Mouse (Mus musculus) ES-Bruce4 (cell line): ENCODE results near the gene Calm5. TPM values are rescaled to one million over a fixed set of nuclear protein-coding genes. Genes with fewer than 3 reads are reported as not detected.

Source experiments
- H3K27ac ChIP-seq: 2 replicates; pipeline ENCODE4 v1.5.1; 2012; ENCODE audit warnings: low read length, inconsistent platforms; ENCODE audit not compliant: insufficient read depth
- H3K27me3 ChIP-seq: 2 replicates; pipeline ENCODE4 v1.6.1; 2012; ENCODE audit warnings: mild to moderate bottlenecking, low read length, inconsistent platforms; ENCODE audit not compliant: control insufficient read depth, poor library complexity, insufficient read depth, severe bottlenecking
- H3K36me3 ChIP-seq: 2 replicates; pipeline ENCODE4 v1.6.1; 2012; ENCODE audit warnings: inconsistent platforms, mild to moderate bottlenecking, low read length, moderate library complexity; ENCODE audit not compliant: control insufficient read depth, poor library complexity, insufficient read depth, severe bottlenecking
- H3K4me1 ChIP-seq: one replicate; pipeline ENCODE4 v1.8.1; 2011; ENCODE audit warnings: low read length; ENCODE audit not compliant: control insufficient read depth, insufficient read depth
- H3K4me3 ChIP-seq: 2 replicates; pipeline ENCODE4 v1.5.1; 2011; ENCODE audit warnings: low read depth, mild to moderate bottlenecking, low read length
- H3K9ac ChIP-seq: 2 replicates; pipeline ENCODE4 v1.6.1; 2012; ENCODE audit warnings: low read depth, mild to moderate bottlenecking, inconsistent platforms; ENCODE audit not compliant: poor library complexity, severe bottlenecking
- H3K9me3 ChIP-seq: replicated peaks from 2 replicates; pipeline ENCODE4 v1.6.1; 2012; ENCODE audit warnings: mild to moderate bottlenecking, low read length, inconsistent platforms; ENCODE audit not compliant: control insufficient read depth, poor library complexity, insufficient read depth, severe bottlenecking
- CTCF ChIP-seq: IDR thresholded peaks from one replicate; pipeline ENCODE4 v1.8.1; 2011; ENCODE audit warnings: low read depth, low read length
- EP300 ChIP-seq: IDR thresholded peaks from 2 replicates; pipeline ENCODE4 v1.6.1; 2011; ENCODE audit warnings: low read depth, low read length; ENCODE audit not compliant: insufficient read depth
- POLR2A ChIP-seq: IDR thresholded peaks from one replicate; pipeline ENCODE4 v1.8.1; 2011; ENCODE audit warnings: low read length; ENCODE audit not compliant: insufficient read depth
- polyA plus RNA-seq: library from polyadenylated mRNA; stranded (reverse); fragments of >200 nt; gene quantifications from 2 replicates; pipeline ENCODE4 v1.2.4, GENCODE M21; 2011; ENCODE audit warnings: low read depth; ENCODE audit not compliant: missing spikeins, insufficient read depth, insufficient read length

Gene Calm5
- polyA plus RNA-seq, 1 experiment = not detected

DNA sequence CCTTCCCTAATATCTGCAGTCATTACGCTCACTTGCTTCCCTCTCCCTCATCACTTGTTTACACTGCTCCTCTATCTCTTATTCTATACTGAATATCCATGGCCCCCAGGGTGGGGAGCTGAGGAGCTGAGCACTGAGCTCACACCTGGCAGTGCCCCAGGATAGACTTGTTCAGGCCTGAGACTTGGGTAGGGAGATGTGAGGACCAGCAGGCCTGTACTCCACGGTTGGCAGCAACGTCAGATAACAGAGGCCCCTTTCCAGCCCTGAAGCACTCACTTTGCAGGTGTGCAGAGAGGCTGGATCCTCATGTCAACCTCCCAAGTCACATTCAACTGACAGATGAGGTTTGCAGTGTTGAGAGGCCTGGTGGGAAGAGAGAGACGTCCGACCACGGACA, 23.2 kb downstream of the Calm5 start:
- Histone ChIP-seq H3K9me3 (no peaks in the 10 kb centered on the region), H3K27me3 (no peaks in the 10 kb centered on the region), H3K4me1 (peaks cover 4% of the 10 kb centered on the region), H3K27ac (no peak overlapping the region), H3K36me3 (no peaks in the 10 kb centered on the region; the same call in 1 of the 2 replicates), H3K4me3 (no peak overlapping the region), H3K9ac (no peak overlapping the region)
- TF ChIP-seq CTCF = no peak
- no peak for TF ChIP-seq EP300
- TF ChIP-seq POLR2A = no peak

DNA sequence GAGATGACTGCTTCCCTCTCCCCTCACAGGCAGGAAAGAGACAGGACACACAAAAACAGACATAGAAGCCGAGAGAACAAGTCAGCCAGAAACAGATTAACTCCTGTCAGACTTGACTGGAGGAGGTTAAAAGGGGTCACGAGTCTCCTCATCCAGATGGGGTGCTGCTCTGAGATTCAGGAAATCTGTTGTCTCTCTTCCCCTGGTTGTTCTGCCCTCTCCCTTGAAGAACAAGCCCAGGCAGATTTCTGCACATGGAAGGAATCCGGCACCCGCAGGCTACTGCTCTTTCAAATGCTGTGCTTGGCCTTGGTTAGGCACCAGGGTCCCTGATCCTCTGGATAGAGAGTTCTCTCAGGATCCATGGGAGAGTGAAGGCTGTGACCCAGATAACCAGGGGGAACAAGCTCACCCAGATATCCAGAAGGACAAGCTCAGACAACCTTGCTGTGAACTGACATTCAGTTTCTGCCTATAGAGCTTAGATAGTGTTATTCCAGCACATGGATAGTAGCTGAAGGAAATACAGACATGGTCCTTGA, 23.8 kb downstream of the Calm5 start:
- no peak overlapping the region for H3K27ac ChIP-seq
- TF ChIP-seq CTCF = no peak
- no peak for TF ChIP-seq EP300
- TF ChIP-seq POLR2A = no peak
- no peak overlapping the region for H3K4me3 ChIP-seq
- peaks cover 4% of the 10 kb centered on the region for H3K4me1 ChIP-seq
- H3K9ac ChIP-seq = no peak overlapping the region
- no peaks in the 10 kb centered on the region; the same call in 1 of the 2 replicates for H3K36me3 ChIP-seq
- H3K9me3 ChIP-seq = no peaks in the 10 kb centered on the region
- no peaks in the 10 kb centered on the region for H3K27me3 ChIP-seq

DNA sequence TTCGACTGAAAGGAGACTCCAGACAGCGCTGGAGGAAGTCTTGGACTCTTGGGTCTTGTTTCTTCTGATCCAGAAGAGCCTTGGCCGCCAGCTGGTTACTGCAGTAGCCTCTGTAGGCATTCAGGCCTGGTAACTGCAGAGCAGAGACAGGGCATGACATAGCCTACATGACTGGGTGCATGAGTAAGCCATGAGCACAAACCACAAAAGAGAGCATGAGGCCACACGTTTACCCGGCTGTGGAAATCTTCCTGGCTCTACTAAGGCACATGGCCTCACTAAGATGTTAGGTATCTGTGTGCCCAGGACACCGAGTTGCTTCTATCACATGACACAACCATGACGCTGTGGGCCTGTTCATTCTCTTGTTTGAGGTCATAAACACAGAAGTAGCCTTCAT, 32.7 kb downstream of the Calm5 start:
- H3K27ac ChIP-seq = no peak overlapping the region
- no peaks in the 10 kb centered on the region for H3K9me3 ChIP-seq
- no peaks in the 10 kb centered on the region for H3K27me3 ChIP-seq
- no peak overlapping the region for H3K9ac ChIP-seq
- peaks cover 43% of the 10 kb centered on the region for H3K36me3 ChIP-seq
- no peak overlapping the region for H3K4me3 ChIP-seq
- no peak for TF ChIP-seq EP300
- no peak for TF ChIP-seq POLR2A
- no peak for TF ChIP-seq CTCF
- no peaks in the 10 kb centered on the region for H3K4me1 ChIP-seq

DNA sequence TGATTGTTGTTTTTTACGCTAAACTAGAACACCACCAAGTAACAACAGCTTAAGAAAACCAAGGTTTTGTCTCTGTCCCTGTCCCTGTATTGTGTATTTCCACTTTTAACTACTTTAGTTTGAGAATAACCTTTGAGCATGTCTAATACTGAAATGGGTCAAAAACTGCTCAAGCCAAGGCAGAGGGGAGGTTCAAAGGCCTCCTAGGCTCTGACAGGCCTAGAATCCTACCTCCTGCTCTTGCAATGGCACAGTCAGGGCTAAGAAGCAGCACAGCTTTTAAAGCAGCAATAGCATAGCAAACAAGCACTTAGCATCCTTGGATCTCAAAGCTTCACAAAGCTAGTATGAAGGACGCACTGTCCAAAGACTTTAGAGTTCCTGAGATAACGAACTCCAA, 35.1 kb downstream of the Calm5 start:
- H3K4me3 ChIP-seq = no peak overlapping the region
- H3K9ac ChIP-seq = no peak overlapping the region
- peaks cover 40% of the 10 kb centered on the region for H3K36me3 ChIP-seq

DNA sequence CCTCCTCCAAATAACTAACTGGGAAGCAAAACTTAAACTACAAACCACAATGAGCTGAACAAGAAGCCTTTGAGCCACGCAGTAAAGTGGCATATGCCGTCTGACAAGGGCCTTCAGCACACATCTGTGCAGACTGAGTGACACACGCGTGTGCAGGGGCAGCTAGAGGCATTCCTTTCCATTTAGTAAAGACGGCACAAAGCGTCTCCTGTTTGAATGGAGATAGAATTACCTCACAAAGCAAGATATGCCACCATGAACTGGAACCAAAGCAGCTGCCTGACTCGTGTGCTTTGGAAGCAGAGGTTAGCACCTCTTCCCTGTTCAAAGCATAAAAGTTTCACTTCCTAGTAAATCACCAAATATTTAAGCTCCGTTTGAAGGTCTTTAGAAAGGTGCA, 36.1 kb downstream of the Calm5 start:
- Histone ChIP-seq H3K4me1 (no peaks in the 10 kb centered on the region), H3K4me3 (no peak overlapping the region), H3K27ac (no peak overlapping the region), H3K36me3 (peaks cover 32% of the 10 kb centered on the region), H3K9me3 (no peaks in the 10 kb centered on the region), H3K9ac (no peak overlapping the region), H3K27me3 (no peaks in the 10 kb centered on the region)
- TF ChIP-seq CTCF (no peak), EP300 (no peak), POLR2A (no peak)

More for the DNA sequence above, 35.1 kb downstream of the Calm5 start:
- no peaks in the 10 kb centered on the region for H3K27me3 ChIP-seq
- no peaks in the 10 kb centered on the region for H3K4me1 ChIP-seq
- no peak overlapping the region for H3K27ac ChIP-seq
- TF ChIP-seq EP300 = no peak
- TF ChIP-seq CTCF = no peak
- no peak for TF ChIP-seq POLR2A
- no peaks in the 10 kb centered on the region for H3K9me3 ChIP-seq

DNA sequence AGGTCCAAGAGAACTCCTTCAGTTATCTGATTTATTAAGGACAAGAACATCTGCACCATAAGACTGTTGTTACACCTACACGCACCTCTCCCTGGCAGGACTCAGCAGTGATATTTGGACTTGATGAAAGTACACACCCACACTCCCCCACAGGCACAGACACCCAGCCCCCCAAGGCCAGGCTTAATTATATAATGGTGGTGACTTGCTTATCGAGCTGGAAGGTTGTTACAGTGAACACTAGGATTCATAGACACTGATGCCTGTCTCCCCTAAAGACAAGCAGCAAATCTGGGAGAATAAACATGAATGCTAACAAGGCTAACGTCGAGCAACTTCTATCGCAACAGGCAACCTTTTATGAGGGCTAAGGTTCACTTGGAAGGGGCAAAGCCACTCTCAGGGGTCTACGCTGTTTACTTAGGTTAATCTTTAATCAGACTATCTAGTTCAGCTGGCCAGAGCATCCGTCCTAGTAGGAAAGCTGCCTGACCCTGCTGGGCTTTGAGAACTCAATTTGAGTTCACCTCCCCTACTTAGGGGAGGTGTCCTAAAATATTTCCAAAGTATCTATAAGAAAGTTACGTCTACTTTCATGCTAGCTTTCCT, 37.6 kb downstream of the Calm5 start:
- H3K9ac ChIP-seq = no peak overlapping the region
- H3K9me3 ChIP-seq = no peaks in the 10 kb centered on the region
- H3K4me3 ChIP-seq = no peak overlapping the region
- no peaks in the 10 kb centered on the region for H3K27me3 ChIP-seq
- peaks cover 17% of the 10 kb centered on the region for H3K36me3 ChIP-seq
- TF ChIP-seq POLR2A = no peak
- no peak for TF ChIP-seq EP300
- TF ChIP-seq CTCF = no peak
- no peaks in the 10 kb centered on the region for H3K4me1 ChIP-seq
- H3K27ac ChIP-seq = no peak overlapping the region
